Mouse (Mus musculus) megakaryocyte-erythroid progenitor cell, adult 5-6 weeks (primary cell): ENCODE data around the gene Cadps2. TPM values are rescaled to one million over a fixed set of nuclear protein-coding genes. Genes with fewer than 3 reads are reported as not detected.
A peak's percentile ranks its signal among the peaks of the same experiment; 100 is the strongest.

Experiments
- ATAC-seq: replicated peaks from 2 replicates; pipeline ENCODE4 v1.8.0; 2016; ENCODE audit warnings: mild to moderate bottlenecking, inconsistent platforms; ENCODE audit not compliant: severe bottlenecking, poor library complexity, low FRiP score, low TSS enrichment
- total RNA-seq, 2 experiments: library from RNA; stranded (forward) in 1 of 2; stranded (reverse) in 1 of 2; fragments of 200-1000, 215-1000 nt in 1 of 2; fragments of >200 nt in 1 of 2; fragmentation: Nextera tagmentation in 1 of 2; gene quantifications; 2 replicates each; pipeline ENCODE4 v1.2.3; 2014 to 2017

Gene Cadps2
- total RNA-seq, 2 experiments from 2014 or later = 0.14 to 0.31 TPM

DNA sequence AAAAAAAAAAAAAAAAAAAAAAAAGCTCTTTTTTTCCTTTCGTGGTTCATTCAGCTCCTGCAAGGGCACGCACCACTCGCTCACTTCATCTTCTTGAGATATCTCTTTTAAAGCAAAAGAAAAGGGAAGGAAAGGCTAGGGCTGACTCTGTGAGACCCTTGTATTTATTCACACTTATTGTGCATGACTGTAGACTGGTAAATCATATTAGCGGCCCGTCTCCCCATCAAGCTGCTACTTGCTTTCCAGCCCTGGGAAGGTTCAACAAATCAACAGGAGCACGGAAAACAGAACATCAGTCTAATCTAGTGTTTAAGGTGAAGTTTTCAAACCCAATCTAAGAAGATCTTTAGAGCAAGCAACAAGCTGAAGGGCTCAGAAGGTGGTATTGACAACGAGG is 566.7 kb downstream of the Cadps2 start:
- ATAC-seq = no peak

- ATAC-seq = no peak
These were observed 578.5 kb downstream of the Cadps2 start for GRCm38 (mm10) chr6:23260738-23261050.

- ATAC-seq = no peak
These were observed 579.0 kb downstream of the Cadps2 start for GRCm38 (mm10) chr6:23260016-23260737.

DNA sequence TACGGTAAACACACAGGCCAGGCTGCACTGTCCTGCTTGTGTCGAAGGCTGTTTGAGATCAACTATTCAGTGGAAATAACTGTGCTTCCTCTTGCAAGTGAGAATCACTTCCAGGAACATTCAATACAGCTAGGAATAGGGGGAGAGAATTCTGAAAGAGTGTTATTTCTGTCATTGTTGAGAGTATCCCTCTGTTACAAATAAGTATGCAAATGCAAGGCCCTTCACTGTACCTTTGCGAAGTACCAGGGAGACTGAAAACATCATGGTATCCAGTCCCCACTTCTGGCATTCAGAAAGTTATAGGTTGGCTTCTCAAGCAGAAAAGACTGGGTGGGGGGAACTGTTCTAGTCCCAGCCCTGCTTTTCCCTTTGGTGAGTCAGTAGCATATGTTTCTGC is 581.2 kb downstream of the Cadps2 start:
- no peak for ATAC-seq

DNA sequence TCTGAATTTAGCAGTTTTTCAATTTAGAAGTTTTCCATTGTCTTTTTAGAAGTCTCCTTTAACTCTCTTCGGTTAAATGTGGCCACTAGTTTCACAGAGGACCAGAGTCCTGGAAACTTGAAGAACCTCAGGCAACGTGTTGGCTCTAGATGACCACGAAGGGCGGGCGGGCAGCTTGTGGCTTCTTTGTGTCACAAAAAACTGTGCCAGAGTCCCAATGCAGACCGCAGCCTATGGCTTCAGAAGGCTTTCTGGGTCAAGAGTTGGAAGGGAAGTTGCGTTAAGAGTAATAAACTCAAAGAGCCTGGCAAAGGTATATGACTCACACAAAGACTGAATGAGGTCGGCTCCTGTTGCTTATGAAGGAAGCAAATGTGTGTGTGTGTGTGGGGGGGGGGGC is 584.1 kb downstream of the Cadps2 start:
- no peak for ATAC-seq

- no peak for ATAC-seq
These were observed 584.6 kb downstream of the Cadps2 start for GRCm38 (mm10) chr6:23254644-23255043.

GRCm38 (mm10) chr6:23253353-23254311 is 585.6 kb downstream of the Cadps2 start:
- no peak for ATAC-seq

DNA sequence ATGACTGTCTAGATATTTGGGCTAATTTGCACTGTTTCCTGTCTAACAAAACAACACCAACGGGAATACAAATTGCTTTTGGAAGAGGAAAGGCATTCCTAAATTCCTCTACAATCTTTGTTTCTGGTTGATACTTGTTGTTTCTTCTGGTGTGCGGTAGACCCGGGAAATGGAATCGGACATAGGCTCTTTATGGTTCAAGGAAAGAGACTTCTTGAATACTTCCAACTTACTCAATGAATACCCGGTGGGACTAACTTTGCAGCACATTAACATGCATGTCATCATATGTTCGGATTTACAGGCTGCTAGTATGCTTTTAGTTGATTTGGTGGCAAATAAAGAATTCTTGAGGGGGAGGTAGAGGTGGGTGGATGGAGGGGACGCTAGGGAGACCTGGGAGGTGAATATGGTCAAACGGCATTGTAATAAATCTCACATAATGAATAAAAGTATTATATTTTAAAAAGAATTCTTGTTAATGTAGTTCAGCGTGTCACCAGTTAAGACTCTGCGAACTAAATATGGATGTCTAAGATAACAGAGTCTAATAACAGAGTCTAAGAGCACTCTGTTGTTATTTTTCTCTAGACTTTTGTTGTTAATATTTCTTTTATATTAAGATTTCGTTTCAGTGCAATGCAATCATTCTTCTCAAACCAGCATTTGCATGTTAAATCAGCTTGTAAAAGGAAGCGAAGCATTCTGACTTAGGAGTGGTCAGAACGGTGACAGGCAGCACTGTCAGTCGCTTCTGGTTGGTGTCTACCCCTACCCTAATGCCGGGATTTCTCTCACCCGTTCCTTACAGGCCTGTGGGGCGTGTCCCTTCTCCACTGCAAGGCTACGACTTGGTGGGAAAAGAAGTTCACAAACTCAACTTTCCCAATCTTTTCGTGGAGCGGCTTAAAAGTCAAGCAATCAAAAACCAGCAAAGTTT is 586.8 kb downstream of the Cadps2 start:
- ATAC-seq = no peak

- ATAC-seq = no peak
These were observed 587.8 kb downstream of the Cadps2 start for GRCm38 (mm10) chr6:23251431-23251830.

DNA sequence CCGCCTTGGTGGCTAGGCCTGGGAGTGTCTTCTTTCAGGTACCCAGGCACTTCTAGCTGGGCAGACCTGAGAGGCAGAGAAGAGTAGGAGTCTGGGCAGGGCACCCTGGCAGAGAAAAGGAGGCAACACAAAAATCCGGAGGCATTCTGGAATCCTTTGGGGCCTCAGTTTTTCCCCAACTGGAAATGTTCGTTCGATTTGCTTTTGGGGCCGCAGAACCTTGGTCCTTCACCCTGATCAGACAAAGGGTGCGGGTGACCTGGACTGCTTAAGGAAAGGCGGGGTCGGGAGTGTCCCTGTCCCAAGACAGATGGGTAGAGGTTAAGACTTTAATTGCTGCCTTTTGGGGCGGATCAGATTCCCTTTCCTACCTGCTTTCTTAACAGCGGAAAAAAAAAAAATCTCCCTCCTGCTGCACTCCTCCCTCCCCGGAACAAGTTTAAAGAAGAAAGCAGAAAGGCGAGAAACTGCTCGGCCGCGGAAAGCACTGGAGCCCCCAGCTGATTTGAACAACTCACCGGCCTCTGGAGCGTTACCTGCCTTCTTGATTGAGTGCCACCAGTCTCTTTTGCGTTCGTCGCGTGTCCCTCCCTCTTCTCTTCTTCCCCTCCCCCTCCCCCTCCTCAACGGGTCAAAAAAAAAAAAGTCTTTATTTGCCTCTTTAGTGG is 588.8 kb downstream of the Cadps2 start:
- ATAC-seq = no peak

DNA sequence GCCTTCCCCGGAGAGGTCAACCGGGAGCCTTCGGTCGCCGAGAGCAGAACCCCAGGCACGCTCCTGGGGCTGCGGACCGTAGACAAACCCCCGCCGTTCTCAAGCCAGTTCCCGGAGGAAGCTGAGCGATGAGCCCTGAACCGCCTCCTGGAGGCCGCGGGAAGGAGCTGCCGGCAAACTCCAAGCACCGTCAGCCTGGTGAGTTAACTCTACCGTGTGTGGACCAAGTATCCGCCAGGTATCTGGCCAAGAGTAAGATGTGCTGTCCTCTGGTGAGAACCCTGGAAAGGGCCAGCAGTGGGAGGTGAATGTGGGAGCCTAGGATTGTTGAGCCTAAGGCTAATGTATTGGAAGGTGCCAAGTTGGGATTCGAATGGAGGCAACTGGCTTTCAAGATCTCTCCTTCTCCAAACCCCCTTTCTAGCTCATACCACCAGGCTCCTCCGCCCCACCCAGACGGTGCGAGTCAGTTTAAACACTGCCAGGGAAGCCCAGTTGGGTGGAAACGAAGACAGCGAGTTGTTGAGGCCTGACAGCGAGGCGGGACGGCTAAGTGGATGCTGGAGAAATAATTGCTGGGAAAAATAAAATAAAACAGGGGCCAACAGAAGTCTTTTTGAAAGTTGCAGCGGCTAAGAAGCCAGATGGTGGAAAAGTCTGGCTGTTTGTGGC is 589.5 kb downstream of the Cadps2 start:
- no peak for ATAC-seq

- ATAC-seq = no peak
These were observed 590.2 kb downstream of the Cadps2 start for GRCm38 (mm10) chr6:23249053-23249401.

DNA sequence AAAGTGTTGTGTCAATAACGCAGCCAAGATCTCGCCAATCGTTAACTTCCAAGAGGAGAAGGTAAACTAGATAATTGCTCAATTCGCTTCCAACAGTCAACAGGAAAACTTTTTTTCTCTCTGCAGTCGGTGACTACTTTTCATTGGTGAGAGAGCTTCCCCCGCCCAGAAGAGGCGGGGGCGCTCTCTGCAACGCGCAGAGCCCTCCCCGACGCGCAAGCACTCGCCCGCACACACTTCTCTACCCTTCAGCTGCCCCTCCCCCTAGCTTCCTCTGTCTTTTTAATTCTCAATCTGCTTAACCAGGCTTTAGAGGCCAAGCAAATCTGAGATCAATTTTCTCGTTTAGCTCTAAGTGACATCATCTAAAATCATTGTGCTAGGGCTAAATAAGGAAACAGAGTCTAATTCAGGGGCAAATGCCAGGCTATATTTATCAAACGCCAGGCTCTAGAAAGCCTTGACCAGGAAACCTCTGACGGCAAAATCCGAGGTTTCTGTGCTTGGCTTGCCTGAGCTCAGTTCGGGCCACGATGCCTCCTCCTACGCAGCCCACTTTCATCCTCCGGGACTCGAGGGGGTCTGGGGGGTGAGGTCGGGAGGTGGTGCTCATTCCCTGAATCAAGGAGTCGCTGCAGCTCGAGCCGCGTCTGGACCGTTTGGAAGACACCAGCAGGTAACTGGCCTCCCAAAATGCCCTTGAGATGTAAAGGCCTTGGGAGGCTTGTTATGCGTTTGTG is 590.7 kb downstream of the Cadps2 start, which contains the start of gene Fezf1:
Fezf1 (minus strand) TSS at position 50 of the 740 bp plus-strand sequence.
- ATAC-seq = no peak

DNA sequence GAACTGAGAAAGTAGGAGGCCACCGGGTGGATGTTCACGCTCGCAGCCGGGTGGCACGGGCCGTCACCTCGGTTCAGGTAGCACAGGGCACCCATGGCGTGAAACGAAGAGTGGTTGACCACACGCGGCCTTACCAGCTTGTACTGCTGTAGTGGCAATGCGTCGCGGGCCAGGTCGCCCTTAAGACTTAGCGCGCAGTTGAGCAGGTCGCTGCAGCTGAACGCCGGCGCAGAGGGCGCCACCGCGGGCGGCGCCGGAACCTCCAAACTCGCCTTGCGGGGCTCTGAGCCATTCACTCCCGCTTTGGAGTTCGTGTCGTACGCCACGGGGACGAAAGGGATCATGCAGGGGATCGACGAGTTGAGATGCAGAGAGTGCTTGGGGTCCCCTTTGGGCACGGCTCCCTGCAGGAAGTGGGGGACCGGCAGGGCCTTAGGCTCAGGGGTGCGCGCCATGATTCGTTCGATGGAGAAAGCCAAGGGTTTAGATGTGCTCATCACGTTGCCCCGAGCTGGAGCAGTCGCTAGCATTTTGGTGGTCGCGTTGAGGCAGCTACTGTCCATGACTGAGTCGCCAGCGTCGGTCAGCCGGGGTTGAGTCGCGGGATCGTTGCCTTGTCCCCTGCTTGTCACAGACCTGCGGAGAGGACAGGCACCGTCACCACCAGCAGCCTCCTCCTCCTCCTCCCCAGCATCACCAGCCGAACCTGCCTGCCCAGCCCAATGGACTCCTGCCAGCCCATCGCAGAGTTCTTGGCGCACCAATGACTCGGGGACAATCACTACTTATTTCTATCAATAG is 591.5 kb downstream of the Cadps2 start:
- ATAC-seq = 0 out of 2 replicates have a peak, but pooled peaks have one; percentile 14

- ATAC-seq = no peak
These were observed 592.3 kb downstream of the Cadps2 start for GRCm38 (mm10) chr6:23246790-23247511.

GRCm38 (mm10) chr6:23246061-23246789 is 593.0 kb downstream of the Cadps2 start:
- no peak for ATAC-seq
